Mouse (Mus musculus): ENCODE data around the gene Ppp1r1b.

DNA sequence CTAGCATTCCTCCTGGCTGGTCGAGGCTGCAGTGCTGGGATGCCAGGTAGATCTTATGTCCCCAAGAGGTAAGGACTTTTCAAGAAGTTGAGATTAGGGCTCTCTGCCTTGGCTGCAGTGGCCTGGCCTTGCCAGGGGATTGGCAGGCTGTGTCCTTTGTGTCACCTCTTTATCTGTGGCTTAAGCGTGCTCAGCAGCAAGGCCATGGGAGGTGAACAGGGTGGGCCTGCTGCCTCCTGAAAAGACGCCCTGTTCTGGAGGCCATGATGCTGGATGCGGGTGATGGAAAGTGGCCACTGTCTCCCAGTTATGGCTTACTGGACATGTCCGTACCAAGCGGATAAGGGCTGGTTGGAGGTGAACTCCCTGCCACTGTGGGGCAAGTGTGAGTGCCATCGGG is 31.2 kb downstream of the Ppp1r1b start:
- TF ChIP-seq E2F4 (IDR thresholded peaks at IDR 0.05; ENCODE audit: insufficient read depth) (no peak), REST (IDR thresholded peaks at IDR 0.05; ENCODE audit: insufficient read depth, insufficient read length) (no peak), CEBPB (IDR thresholded peaks at IDR 0.05; ENCODE audit: insufficient read depth, poor library complexity, severe bottlenecking) (no peak)

Data from myocyte (in vitro differentiated cells).